Mouse (Mus musculus): ENCODE data around the gene Mrpl2.
A peak's percentile ranks its signal among the peaks of the same experiment; 100 is the strongest.

The Mrpl2 gene

GRCm38 (mm10) chr17:46628471-46628790 lies 17.6 kb upstream of the Mrpl2 start:
- no peak for DNase-seq

GRCm38 (mm10) chr17:46628791-46629684 lies 17.0 kb upstream of the Mrpl2 start, which contains the start of gene Ptk7:
Gene Ptk7, minus strand, starts transcription at chr17:46629504.
- DNase-seq: peak; percentile 93

GRCm38 (mm10) chr17:46629685-46630441 lies 16.2 kb upstream of the Mrpl2 start:
- peak; percentile 79 for DNase-seq

GRCm38 (mm10) chr17:46636831-46637523 lies 9.1 kb upstream of the Mrpl2 start:
- peak; percentile 49 for DNase-seq

GRCm38 (mm10) chr17:46639929-46640328 lies 6.1 kb upstream of the Mrpl2 start:
- no peak for DNase-seq

GRCm38 (mm10) chr17:46642060-46642459 lies 4.0 kb upstream of the Mrpl2 start:
- no peak for DNase-seq

- no peak for DNase-seq
Observed at GRCm38 (mm10) chr17:46644152-46644805, 1.8 kb upstream of the Mrpl2 start.

- DNase-seq: no peak
Observed at GRCm38 (mm10) chr17:46644916-46645475, 1.0 kb upstream of the Mrpl2 start.

GRCm38 (mm10) chr17:46646322-46646662 lies 263 bp downstream of the Mrpl2 start:
- DNase-seq: no peak

- DNase-seq: no peak
Observed at GRCm38 (mm10) chr17:46647279-46647678, 1.2 kb downstream of the Mrpl2 start.

- DNase-seq: no peak
Observed at GRCm38 (mm10) chr17:46648436-46648835, 2.4 kb downstream of the Mrpl2 start.

GRCm38 (mm10) chr17:46649811-46650210 lies 3.8 kb downstream of the Mrpl2 start:
- no peak for DNase-seq

GRCm38 (mm10) chr17:46650232-46651031 lies 4.4 kb downstream of the Mrpl2 start, which contains the start of gene Cul7:
Gene Cul7, plus strand, starts transcription at chr17:46650337.
- peak; percentile 95 for DNase-seq

- DNase-seq: no peak
Observed at GRCm38 (mm10) chr17:46651292-46651691, 5.3 kb downstream of the Mrpl2 start.

- DNase-seq: no peak
Observed at GRCm38 (mm10) chr17:46651755-46652547, 5.9 kb downstream of the Mrpl2 start.

GRCm38 (mm10) chr17:46656054-46656453 lies 10.0 kb downstream of the Mrpl2 start:
- no peak for DNase-seq

- no peak for DNase-seq
Observed at GRCm38 (mm10) chr17:46661351-46661750, 15.3 kb downstream of the Mrpl2 start.

GRCm38 (mm10) chr17:46661981-46662380 lies 16.0 kb downstream of the Mrpl2 start:
- DNase-seq: no peak

GRCm38 (mm10) chr17:46662730-46663129 lies 16.7 kb downstream of the Mrpl2 start:
- no peak for DNase-seq

GRCm38 (mm10) chr17:46667712-46668111 lies 21.7 kb downstream of the Mrpl2 start:
- no peak for DNase-seq

GRCm38 (mm10) chr17:46669911-46670310 lies 23.9 kb downstream of the Mrpl2 start:
- no peak for DNase-seq

All from thymus, postnatal 4 days (tissue).